Mouse (Mus musculus): ENCODE results near the gene Ppwd1. TPM values are rescaled to one million over a fixed set of nuclear protein-coding genes. Genes with fewer than 3 reads are reported as not detected.

Ppwd1 gene
- total and polyA plus RNA-seq, 3 experiments, result 14.8 to 23.0 (median 22.6) TPM

DNA sequence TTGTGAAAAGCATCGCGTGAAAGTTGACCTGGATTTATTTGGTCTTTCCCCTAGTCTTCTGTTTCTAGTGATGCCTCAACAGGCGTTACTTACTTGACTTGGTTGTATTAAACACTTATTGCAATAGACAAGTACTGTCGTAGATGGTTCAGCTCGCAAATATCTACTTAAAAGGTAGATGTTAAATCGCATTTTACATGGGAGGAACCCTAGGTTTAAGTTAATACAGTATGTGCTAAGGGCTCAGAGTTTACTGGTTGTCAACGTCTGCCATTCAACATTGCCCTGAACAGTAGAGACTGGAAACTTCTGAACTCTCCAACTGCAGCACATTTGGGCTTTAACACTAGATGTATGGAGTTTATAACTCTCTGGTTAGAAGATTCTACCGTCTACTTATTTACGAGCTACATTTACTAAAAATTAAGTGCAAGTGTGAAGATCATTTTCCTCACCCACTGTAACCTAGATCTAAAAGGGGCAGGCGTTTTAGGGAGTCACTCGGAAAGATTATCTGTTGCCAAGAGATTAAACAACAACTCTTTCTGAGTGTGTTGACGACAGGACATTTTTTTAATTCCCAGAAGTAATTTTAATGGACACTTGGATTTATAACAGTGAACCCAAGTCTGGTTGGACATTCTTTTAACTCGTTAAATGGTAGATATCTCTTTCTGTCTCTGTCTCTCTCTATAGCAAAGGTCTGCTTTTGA, 49.3 kb downstream of the Ppwd1 start:
- TF ChIP-seq NELFE (IDR thresholded peaks at IDR 0.05; ENCODE audit: low read depth, low read length), result no peak
- TF ChIP-seq USF1 (IDR thresholded peaks at IDR 0.05; ENCODE audit: low read depth, low read length), result no peak
- no peak for TF ChIP-seq RAD21 (IDR thresholded peaks at IDR 0.05; ENCODE audit: low read depth, low read length)
- TF ChIP-seq MYC (IDR thresholded peaks at IDR 0.05; ENCODE audit: low read depth, low read length), result no peak
- no peak for TF ChIP-seq IRF4 (IDR thresholded peaks at IDR 0.05; ENCODE audit: low read depth, low read length)
- no peak for TF ChIP-seq MAZ (IDR thresholded peaks at IDR 0.05; ENCODE audit: low read depth, low read length)
- no peak for TF ChIP-seq HCFC1 (IDR thresholded peaks at IDR 0.05; ENCODE audit: low read depth, low read length)
- no peak for TF ChIP-seq ZMIZ1 (IDR thresholded peaks at IDR 0.05; ENCODE audit: low read depth, low read length)
- TF ChIP-seq CHD2 (IDR thresholded peaks at IDR 0.05; ENCODE audit: low read length), result no peak
- no peak for TF ChIP-seq ZKSCAN1 (IDR thresholded peaks at IDR 0.05; ENCODE audit: borderline replicate concordance, low read depth, low read length)
- no peak for TF ChIP-seq MEF2A (IDR thresholded peaks at IDR 0.05; ENCODE audit: borderline replicate concordance, low read depth, low read length)
- Histone ChIP-seq H3K27me3 (replicated peaks) (no peaks in the 10 kb centered on the region), H3K36me3 (replicated peaks in 1 of 2; ENCODE audit: control insufficient read depth in 1 of 2, insufficient read depth in 1 of 2, low read length in 1 of 2) (peaks cover 14 to 25% of the 10 kb centered on the region in 2 experiments), H3K4me1 (ENCODE audit: control insufficient read depth in 1 of 2, insufficient read depth in 2 of 2) (peaks cover 0 to 23% of the 10 kb centered on the region in 2 experiments; a peak in 2 of 4 replicates), H3K27ac (ENCODE audit: insufficient read depth, low read depth) (peak overlapping the region; percentile 64; the same call in 1 of the 2 replicates), H3K4me2 (ENCODE audit: insufficient read depth, low read depth, poor library complexity, severe bottlenecking) (peak overlapping the region; percentile 89), H3K9me3 (replicated peaks; ENCODE audit: low read length) (no peaks in the 10 kb centered on the region), H3K9ac (ENCODE audit: insufficient read depth, low read depth) (peak overlapping the region; percentile 75), H3K4me3 (replicated peaks in 1 of 3; ENCODE audit: low read depth in 2 of 3, low read length in 2 of 3, poor library complexity in 1 of 3) (peak overlapping the region; percentile 76 to 97 (median 88)), H3K79me2 (replicated peaks; ENCODE audit: control insufficient read depth, extremely low read depth, insufficient read depth, poor library complexity, severe bottlenecking) (peaks cover 26% of the 10 kb centered on the region)
- in situ Hi-C loops (cut with MboI; ENCODE audit: low pct_ligation_motif_present, low pct_unique_long_range_greater_than_20kb, low sequenced_read_pairs), result no loop called here
- dilution Hi-C loops (cut with MboI; ENCODE audit: extremely low pct_ligation_motif_present, extremely low pct_unique_long_range_greater_than_20kb, low sequenced_read_pairs), result no loop called here
- peak; percentile 11 for DNase-seq (ENCODE audit: extremely low read depth)

GRCm38 (mm10) chr13:104178650-104179121, 50.0 kb downstream of the Ppwd1 start, which contains the start of gene Trim23:
Gene Trim23 (plus strand): TSS chr13:104178797.
- in situ Hi-C loops (cut with MboI; ENCODE audit: low pct_ligation_motif_present, low pct_unique_long_range_greater_than_20kb, low sequenced_read_pairs), result no loop called here
- dilution Hi-C loops (cut with MboI; ENCODE audit: extremely low pct_ligation_motif_present, extremely low pct_unique_long_range_greater_than_20kb, low sequenced_read_pairs), result no loop called here
- TF ChIP-seq SMC3 (IDR thresholded peaks at IDR 0.05; ENCODE audit: low read depth, low read length) (no peak), PAX5 (IDR thresholded peaks at IDR 0.05; ENCODE audit: low read length) (no peak), MXI1 (IDR thresholded peaks at IDR 0.05; ENCODE audit: low read depth, low read length) (peak; percentile 73), IRF4 (IDR thresholded peaks at IDR 0.05; ENCODE audit: low read depth, low read length) (peak; percentile 29), RCOR1 (conservative IDR thresholded peaks at IDR 0.05; ENCODE audit: low read depth, low read length) (peak; percentile 61; the same call in 1 of the 2 replicates), ETS1 (conservative IDR thresholded peaks at IDR 0.05; ENCODE audit: low read depth, low read length) (no peak; the same call in 1 of the 2 replicates), CTCF (conservative IDR thresholded peaks at IDR 0.05 in 1 of 2, IDR thresholded peaks at IDR 0.05 in 1 of 2; ENCODE audit: low read depth in 2 of 2, low read length in 2 of 2) (peak in 1 of 2 experiments; percentile 24; a peak in 1 of 4 replicates), ELF1 (IDR thresholded peaks at IDR 0.05; ENCODE audit: low read depth, low read length) (peak; percentile 11; the same call in 1 of the 2 replicates), MEF2A (IDR thresholded peaks at IDR 0.05; ENCODE audit: borderline replicate concordance, low read depth, low read length) (no peak; the same call in 1 of the 2 replicates), CHD1 (IDR thresholded peaks at IDR 0.05; ENCODE audit: low read depth, low read length) (no peak), POLR2AphosphoS2 (IDR thresholded peaks at IDR 0.05; ENCODE audit: low read depth, low read length) (peak; percentile 77; the same call in 1 of the 2 replicates), E2F4 (IDR thresholded peaks at IDR 0.05; ENCODE audit: insufficient replicate concordance, low read depth, low read length) (0 out of 2 replicates have a peak, but pooled peaks have one; percentile 53), NRF1 (IDR thresholded peaks at IDR 0.05; ENCODE audit: low read depth, low read length) (peak; percentile 99), JUN (IDR thresholded peaks at IDR 0.05; ENCODE audit: insufficient read depth, low read depth, low read length) (peak; percentile 28; the same call in 1 of the 2 replicates), MYC (IDR thresholded peaks at IDR 0.05; ENCODE audit: low read depth, low read length) (no peak), CHD2 (IDR thresholded peaks at IDR 0.05; ENCODE audit: low read length) (peak; percentile 56), EP300 (IDR thresholded peaks at IDR 0.05; ENCODE audit: low read length) (no peak), USF1 (IDR thresholded peaks at IDR 0.05; ENCODE audit: low read depth, low read length) (peak; percentile 24; the same call in 1 of the 2 replicates), RAD21 (IDR thresholded peaks at IDR 0.05; ENCODE audit: low read depth, low read length) (no peak), NELFE (IDR thresholded peaks at IDR 0.05; ENCODE audit: low read depth, low read length) (peak; percentile 93), SIN3A (IDR thresholded peaks at IDR 0.05; ENCODE audit: low read length) (peak; percentile 87; the same call in 1 of the 2 replicates), HCFC1 (IDR thresholded peaks at IDR 0.05; ENCODE audit: low read depth, low read length) (peak; percentile 82), TCF12 (IDR thresholded peaks at IDR 0.05; ENCODE audit: low read depth, low read length) (peak; percentile 68), USF2 (conservative IDR thresholded peaks at IDR 0.05; ENCODE audit: low read depth, low read length) (no peak), BHLHE40 (IDR thresholded peaks at IDR 0.05; ENCODE audit: low read depth, low read length) (no peak)

More at GRCm38 (mm10) chr13:104178650-104179121, 50.0 kb downstream of the Ppwd1 start, which contains the start of gene Trim23:
- peak within 1 kb of the TSS; percentile 89 for H3K4me2 ChIP-seq (ENCODE audit: insufficient read depth, low read depth, poor library complexity, severe bottlenecking)
- peaks cover 14 to 24% of the 10 kb centered on the region in 2 experiments for H3K36me3 ChIP-seq (replicated peaks in 1 of 2; ENCODE audit: control insufficient read depth in 1 of 2, insufficient read depth in 1 of 2, low read length in 1 of 2)
- DNase-seq (ENCODE audit: extremely low read depth), result peak; percentile 99
- H3K4me3 ChIP-seq (replicated peaks in 1 of 3; ENCODE audit: low read depth in 2 of 3, low read length in 2 of 3, poor library complexity in 1 of 3), result peak within 1 kb of the TSS; percentile 79 to 97 (median 88)
- H3K79me2 ChIP-seq (replicated peaks; ENCODE audit: control insufficient read depth, extremely low read depth, insufficient read depth, poor library complexity, severe bottlenecking), result peaks cover 29% of the 10 kb centered on the region
- H3K27ac ChIP-seq (ENCODE audit: insufficient read depth, low read depth), result peak within 1 kb of the TSS; percentile 64
- peak within 1 kb of the TSS; percentile 87 for H3K9ac ChIP-seq (ENCODE audit: insufficient read depth, low read depth)
- peaks cover 0 to 26% of the 10 kb centered on the region in 2 experiments; a peak in 2 of 4 replicates for H3K4me1 ChIP-seq (ENCODE audit: control insufficient read depth in 1 of 2, insufficient read depth in 2 of 2)
- no peaks in the 10 kb centered on the region for H3K27me3 ChIP-seq (replicated peaks)
- H3K9me3 ChIP-seq (replicated peaks; ENCODE audit: low read length), result no peaks in the 10 kb centered on the region

Data from CH12.LX (cell line).